Mouse (Mus musculus) brain, embryonic 14.5 days (tissue): Measurements from ENCODE around the gene Pnrc1.

ENCODE experiments used
- CTCF ChIP-seq: fragments of 200-500 bp; IDR thresholded peaks from 2 replicates; pipeline ENCODE4 v1.5.1; 2012; ENCODE audit warnings: inconsistent platforms, mild to moderate bottlenecking, moderate library complexity, borderline replicate concordance; ENCODE audit not compliant: insufficient read depth, insufficient read length; ENCODE audit errors: extremely low read depth
- POLR2A ChIP-seq: fragments of 200-500 bp; IDR thresholded peaks from 2 replicates; pipeline ENCODE4 v1.6.1; 2012; ENCODE audit warnings: mild to moderate bottlenecking, inconsistent platforms, borderline replicate concordance; ENCODE audit not compliant: poor library complexity, insufficient read depth, insufficient read length, severe bottlenecking; ENCODE audit errors: extremely low read depth

GRCm38 (mm10) chr4:33270386-33271314 is 19.3 kb downstream of the Pnrc1 start:
- TF ChIP-seq CTCF (no peak), POLR2A (no peak)
